Mouse (Mus musculus) WW6 (cell line): ENCODE measurements around the gene Sgsm3.

Experiments
- DNase-seq: peaks from one replicate; pipeline ENCODE4 v3.0.0-alpha.2; 2013; ENCODE audit warnings: low read depth, low spot score

The Sgsm3 gene

DNA sequence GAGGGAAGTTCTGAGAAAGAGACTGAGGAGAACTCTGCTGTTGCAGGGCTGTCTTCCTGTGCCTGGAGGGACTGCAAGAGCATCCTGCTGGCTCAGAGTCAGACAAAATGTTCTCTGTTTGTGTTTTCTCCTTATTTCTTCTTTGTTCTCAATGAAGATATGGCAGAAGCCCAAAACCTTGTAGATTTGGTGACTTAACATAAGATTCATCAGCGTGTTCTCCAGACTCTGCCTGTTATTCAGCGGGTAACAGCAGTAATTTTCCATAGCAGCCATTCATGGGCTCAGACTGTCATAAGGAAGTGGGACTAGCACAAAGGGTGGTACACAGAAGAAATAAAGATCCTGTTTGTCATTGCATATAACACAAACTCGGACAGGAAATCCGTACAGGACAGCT lies 2.0 kb downstream of the Sgsm3 start:
- no peak for DNase-seq

DNA sequence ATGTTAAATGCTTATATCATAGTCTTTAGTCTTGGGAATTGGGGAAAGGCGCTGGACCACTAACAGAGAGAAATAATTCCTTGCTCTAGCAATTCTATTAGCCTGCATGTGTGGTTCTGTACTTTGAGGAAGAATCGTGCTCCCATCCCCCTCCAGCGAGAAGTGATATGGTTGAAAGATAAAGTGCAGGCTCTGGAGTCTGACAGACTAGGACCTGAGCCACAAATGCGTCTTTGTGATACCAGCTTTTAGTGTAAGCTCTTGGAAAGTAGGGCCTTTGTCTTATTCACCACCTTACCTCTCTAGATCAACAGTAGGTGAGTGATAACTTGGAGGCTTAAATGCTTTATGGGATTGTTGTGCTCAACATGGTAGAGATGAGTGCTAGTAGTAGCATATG lies 3.6 kb downstream of the Sgsm3 start:
- no peak for DNase-seq

DNA sequence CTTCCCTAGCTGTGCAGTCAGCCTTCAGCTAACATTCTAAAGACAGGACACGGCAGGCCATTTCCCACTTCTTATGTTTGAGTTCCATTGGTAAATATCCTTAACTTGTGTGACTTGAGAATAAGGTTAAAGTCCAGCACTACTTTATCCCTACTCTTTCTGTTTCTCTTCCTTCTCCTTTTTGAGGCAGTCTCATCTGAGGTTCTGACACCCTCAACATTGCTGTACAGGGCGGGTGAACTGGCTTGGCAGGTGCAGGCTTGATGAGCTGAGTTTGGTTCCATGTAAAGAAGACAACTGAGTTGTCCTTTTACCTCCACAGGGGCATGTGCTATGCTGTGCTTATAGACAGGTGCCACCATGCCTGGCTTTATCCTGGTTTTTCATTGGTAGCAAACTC lies 5.7 kb downstream of the Sgsm3 start:
- no peak for DNase-seq

DNA sequence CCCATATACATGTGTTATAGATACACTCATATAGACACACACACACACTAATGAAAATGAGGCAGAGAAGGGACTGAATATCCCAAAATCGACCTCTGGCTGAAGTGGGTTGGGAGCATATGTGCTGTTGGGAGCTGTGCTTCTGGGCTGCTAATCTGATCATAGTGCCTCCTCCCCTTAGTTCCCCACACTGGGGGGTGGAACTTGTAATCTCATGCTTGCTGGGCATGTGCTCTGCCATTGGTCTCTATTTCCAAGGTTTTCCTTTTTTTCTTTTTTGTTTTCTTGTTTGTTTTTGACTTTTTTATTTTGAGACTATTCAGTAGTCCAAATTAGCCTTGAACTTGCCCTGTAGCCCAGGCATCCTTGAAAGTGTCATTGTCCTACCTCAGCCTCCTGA lies 10.8 kb downstream of the Sgsm3 start:
- no peak for DNase-seq

DNA sequence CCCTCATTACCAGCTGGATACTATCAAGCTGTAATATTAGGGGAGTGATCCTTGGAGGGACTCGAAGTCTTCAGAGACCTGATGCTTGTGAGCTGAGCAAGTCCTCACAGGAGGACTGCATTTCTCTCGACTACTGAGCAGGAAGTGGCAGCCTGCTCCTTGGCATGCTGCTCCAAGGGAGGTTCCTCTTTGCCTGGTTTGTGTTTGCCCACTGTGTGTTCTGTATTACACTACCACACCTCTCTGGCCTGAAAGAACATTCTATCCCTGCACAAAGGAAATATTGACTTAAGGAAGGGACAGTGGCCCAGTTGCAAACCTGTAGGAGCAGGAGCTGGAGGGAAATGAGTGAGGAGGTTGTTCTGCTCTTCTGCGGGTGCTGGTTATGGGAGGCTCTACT lies 12.1 kb downstream of the Sgsm3 start:
- DNase-seq: no peak

DNA sequence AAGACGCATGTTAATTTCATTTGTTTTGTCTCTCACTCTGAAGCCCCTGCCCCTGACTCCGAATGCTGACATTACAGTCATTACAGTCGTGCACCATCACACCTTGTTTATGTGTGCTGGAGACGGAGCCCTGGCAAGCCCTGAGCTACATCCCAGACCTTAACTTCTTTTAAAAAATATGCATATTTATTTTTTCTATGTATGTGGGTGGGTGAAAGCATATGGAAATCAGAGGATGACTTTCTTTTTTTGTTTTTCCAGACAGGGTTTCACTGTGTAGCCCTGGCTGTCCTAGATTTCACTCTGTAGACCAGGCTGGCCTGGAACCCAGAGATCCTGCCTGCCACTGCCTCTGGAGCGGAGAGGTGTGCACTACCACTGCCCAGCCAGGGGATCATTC lies 17.4 kb downstream of the Sgsm3 start:
- DNase-seq: no peak

DNA sequence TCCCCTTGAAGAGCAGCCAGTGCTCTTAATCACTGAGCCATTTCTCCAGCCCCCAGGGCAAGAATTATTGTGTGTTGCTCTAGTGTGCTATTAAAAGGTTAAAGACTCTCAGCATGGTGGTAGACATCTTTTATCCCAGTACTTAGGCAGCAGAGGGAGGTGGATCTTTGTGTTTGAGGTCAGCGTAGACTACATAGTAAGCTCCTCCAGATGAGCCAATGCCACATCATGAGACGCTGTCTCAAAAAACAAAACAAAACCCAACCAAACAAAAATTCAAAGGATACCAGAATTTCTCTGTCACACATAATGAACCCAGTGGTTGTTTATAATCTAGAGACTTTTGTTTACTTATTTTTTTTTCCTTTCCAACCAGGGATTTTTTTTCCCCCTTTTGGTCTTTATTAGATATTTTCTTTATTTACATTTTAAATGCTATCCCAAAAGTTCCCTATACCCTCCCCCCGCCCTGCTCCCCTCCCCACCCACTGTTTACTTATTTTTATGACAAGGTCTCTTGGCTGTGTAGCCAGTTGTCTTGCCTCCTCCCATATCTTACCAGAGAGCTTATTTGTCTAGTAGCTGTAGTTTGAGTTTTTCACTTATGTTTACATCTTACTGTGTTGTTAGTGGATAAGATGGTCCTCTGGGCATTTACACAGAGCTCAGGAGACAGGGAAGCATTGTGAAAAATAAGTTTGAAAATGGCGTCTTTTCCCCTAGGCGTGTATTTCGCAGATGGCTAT lies 18.7 kb downstream of the Sgsm3 start:
- DNase-seq: no peak

DNA sequence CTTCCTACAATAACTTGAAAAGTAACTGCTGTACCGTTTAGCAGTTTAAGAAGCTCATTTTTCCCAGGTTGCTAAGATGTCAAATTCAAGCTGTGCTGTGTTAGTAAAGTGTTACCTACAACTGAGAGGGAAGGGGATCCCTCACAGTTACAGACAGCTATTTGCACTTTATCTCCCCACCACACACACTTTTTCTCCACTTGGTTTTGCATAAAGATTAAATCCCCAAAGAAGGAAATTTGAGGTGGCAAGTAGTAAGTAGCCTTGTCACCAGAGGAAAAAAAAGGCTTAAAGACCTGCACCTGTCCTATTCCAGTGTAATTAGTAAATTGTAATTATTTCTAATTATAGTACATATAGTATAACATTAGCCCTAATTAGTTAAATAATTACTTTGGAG lies 19.5 kb downstream of the Sgsm3 start:
- DNase-seq: no peak

DNA sequence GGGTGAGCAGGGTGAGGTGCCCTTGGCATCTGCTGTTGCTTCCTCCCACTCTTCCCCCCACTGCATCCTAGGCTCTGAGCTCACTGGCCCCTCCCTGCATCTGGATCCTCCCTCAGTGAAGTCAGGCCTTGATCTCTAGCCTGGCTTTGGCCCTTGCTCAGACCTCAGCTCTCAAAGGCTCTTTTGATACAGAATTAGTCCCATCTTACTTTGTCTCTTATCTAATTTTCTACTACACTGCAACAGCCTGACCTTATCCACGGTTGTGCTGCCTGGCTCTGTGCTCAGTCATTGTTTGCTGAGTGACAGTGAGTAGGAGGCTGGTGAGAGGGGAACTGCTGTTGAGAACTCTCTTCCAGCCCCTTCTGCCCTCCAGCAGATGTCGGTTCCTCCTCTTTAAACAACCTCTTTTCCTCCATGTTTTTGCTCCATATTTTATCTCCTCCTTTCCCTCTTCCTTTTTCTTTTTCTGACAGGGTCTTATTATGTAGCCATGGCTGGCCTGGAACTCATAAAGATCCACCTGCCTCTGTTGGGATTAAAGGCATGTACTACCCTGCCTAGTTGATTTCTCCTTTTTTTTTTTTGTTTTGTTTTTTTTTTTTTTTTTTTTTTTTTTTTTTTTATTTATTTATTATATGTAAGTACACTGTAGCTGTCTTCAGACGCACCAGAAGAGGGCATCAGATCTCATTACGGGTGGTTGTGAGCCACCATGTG lies 23.0 kb downstream of the Sgsm3 start:
- DNase-seq: no peak

DNA sequence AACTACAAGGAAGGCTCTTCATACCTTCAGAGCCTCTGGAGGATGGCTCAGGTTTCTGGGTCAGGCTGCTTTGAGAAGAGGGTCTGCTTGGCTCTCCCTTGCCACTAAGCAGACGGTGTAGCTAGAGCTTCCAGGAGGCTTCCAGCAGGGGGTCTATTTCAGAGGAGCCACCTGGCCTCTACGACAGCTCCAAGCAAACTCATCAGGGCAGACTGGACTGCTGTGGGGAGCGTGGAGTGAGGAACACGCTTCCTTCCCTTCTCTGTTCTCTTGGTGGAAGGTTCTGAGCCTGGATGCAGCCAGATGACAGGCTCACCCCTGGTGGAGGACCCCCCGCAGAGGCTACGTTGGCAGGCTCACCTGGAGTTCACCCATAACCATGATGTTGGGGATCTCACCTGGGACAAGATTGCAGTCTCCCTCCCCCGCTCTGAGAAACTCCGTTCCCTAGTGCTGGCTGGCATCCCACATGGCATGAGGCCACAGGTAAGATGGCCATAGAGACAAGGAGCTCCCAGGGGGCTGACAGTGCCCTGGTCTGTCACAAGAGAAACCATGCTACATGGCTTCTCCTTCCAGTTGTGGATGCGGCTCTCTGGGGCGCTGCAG lies 28.7 kb downstream of the Sgsm3 start:
- DNase-seq: no peak

DNA sequence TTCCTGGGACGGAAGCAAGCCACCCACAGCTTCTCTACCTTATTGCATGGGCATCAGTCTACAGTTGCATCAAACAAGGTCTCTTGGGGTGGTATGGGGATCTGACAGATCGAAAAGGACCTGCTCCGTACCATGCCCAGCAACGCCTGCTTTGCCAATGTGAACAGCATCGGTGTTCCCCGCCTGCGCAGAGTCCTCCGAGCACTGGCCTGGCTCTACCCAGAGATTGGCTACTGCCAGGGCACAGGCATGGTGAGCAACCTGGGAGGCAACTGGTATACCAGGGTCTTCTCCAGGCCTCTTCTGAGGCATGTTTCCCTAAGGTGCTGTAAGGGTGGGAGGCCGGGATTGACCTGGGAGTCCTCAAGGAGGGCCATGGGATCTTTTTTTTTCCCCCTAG lies 29.8 kb downstream of the Sgsm3 start:
- DNase-seq: no peak

DNA sequence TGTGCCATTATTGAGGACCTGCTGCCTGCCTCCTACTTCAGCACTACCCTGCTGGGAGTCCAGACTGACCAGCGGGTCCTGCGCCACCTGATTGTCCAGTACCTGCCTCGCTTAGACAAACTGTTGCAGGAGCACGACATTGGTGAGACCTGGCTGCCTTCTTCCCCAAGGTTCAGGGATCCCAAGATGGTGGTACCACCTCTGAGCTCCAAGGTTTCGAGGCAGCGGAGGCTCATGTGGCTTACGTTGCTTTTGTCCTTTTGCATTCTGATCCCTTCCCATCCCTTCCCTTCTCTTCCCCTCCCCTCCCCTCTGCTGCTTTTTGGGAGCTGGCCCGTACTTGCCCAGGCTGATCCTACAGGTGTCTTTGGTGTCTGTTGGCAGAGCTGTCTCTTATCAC lies 30.3 kb downstream of the Sgsm3 start:
- DNase-seq: no peak

DNA sequence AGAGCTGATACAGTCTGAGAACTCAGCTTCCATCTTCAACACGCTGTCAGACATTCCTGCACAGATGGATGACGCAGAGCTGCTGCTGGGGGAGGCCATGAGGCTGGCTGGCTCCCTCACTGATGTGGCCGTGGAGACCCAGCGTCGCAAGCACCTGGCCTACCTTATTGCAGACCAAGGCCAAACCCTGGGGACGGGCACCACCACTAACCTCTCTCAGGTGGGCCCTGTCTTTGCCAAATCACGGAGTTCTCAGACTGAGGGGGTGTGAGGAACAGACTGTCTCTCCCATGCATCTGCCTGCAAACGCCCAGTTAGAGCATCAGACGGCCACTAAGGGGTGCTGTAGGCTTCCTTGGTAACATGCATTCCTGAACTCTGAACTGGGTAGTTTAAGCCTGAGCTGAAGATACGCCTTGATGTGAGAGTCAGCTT lies 31.1 kb downstream of the Sgsm3 start:
- DNase-seq: peak; percentile 48

DNA sequence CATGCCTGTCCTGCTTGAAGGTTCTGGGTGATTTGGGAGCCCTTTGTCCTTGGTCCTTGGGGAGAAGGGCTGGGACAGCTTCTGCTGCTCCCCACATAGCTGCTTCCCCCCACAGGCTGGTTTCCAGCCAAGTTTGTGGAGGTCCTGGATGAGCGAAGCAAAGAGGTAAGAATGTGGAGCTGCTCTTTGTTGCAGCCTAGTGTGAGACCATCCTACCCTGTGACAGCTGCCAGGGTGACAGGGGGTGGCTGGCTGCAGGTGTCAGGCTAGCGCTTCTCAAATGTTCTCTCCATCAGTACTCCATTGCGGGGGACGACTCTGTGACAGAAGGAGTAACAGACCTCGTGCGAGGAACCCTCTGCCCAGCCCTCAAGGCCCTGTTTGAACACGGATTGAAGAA lies 32.5 kb downstream of the Sgsm3 start:
- no peak for DNase-seq

DNA sequence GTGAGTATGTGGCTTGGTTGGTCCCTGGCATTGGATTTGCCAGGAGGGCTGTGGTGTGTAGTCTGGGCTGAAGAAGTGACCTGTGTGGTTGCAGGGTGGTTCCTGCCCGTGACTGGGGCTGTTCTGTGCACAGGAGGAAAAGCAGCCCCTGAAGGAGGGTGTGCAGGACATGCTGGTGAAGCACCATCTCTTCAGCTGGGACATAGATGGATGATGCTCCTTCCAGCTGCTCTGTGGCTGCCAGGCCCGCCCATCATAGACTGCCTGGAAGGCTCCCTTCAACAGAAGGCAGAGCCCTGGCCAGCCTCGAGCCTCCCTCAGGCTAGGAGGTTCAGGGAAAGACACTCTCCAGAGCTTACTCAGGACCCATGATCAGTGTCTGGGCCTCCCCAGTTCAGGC lies 34.0 kb downstream of the Sgsm3 start:
- no peak for DNase-seq

DNA sequence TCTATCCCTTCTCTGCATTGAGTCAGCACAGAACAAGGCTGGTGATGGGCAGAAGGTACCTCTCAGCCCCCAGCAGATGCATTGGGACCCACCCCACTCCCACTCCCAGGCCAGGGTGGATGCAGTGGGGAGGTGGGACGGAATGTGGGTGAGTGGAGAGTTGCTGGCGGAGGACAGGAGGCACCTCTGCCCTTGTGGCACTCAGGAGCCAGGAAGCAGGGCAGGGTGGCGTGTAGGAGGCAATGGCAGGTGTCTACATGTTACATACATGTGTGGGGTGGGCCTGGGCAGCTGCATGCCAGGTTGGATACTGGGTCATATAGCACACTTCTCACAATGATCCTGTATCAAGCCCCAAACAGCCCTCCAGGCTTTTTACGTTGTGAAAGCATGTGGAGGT lies 34.8 kb downstream of the Sgsm3 start:
- DNase-seq: no peak

DNA sequence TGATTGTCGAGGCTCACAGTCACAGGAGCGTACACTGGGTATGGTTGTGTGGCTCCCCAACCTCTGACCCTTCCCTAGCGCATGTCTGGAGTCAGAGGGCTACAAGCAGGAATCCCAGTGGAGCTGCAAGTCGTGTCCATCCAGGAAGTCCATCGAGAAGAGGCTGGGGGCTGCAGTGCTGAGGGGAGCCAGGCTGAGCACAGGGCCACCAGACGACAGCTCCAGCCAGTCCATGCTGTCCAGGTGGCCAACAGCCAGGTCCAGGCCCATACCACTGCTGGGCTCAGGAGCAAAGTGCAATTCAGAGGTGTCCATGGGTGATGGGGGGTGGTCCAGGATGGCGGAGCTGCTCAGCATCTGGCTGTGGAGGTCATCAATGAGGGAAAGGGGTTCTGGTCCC lies 35.6 kb downstream of the Sgsm3 start:
- no peak for DNase-seq

DNA sequence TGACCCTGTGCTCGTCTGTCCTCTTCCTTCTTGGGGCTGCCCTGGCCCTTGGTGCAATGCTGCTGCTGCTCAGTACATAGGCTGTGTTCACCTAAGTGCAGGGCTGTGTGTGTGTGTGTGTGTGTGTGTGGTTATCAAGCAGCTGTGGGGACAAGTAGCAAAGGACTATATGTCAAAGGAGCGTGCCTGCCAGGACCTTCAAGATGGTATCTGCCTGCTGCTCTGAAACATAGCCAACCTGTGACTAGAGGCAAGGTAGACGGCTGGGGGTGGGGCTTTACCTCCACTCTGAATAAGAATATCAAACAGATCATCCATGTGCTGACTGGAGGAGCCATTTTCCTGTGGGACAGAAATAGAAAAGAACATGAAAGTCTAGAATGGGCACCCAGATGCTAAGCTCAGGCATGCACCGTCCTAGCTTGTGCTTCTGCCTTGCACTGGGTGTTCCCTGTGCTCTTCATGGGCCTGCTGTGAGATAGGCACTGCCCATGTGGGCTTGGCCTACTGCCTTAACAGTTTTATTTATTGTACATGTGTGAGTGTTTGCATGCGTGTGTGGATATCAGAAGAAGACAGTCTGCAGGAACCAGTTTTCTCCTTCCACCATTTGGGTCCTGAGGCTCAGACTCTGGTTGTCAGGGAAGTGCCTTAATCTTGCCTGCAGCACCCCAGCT lies 37.6 kb downstream of the Sgsm3 start:
- no peak for DNase-seq

DNA sequence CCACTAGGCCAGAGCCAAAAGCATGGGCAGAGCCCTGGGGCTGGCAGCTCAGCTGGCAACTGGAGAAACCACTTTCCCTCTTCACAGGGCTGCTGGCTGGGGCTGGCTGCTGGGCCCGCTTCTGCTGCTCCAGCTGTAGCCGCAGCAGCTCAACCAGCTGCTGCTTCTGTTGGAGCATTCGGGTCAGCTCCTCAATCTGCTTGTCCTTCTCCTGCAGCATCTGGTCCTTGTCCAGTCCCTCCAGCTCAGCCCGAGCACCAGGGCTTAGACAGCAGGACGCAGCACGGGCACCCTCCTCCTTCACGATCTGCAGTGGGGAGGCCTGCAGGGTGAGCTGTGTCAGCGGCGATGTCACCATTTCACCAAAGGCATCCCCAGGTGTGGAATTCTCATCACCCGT lies 38.9 kb downstream of the Sgsm3 start:
- no peak for DNase-seq

DNA sequence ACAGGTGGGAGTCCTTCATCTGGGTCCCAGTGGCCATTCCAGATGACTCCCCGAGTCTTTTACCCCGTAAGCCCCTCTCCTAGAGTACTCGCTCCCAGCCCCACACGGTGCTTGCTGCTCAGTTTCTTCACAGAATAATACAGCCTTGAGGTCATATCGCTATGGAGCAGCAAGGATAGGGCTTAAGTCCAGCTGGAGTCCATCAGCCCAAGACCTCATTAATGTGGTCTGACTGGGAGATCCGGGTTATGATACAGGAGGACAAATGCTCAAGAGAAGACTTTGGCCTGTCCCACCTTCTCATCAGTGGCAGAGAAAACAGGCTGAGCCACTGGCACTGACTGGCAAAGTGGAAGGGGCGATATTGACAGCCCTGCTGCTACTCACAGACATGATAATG lies 39.7 kb downstream of the Sgsm3 start:
- DNase-seq: no peak

DNA sequence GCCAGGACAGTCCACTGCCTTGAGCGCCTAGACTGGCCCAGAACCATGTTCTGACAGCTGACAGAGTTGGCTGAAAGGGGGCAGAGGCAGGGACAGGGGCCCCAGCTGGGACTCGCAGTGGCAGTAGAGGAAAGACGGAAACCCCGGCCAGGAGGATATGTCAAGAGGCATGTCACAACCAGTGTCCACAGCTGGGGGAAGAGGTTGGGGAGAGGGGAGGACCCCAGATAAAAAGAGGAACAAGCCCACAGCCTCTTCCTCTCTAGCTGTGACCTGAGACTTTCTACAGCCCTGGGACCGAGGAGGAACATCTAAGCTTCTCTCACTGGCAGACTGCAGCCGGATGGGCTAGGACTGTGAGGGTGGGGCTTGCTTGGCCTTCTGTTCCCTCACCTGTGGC lies 43.8 kb downstream of the Sgsm3 start:
- no peak for DNase-seq

DNA sequence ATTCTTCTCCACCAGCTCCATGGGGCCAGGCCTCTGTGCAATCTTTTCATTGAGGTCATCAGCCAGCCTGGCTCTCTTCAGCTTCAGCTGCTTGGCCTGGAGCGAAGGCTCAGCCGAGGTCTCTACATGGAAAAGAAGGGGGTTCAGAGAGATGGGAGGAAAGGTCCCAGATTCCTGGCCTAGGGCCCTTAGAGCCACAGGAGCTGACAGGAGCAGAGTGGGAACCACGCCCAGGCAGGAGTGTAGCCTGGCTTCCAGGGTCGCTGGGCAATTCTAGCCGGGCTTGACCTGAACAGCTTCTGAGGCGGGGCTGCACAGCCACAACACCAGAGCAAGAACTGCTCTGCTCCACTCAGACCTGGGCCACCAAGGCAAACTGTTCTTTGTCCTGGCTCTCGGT lies 44.9 kb downstream of the Sgsm3 start:
- no peak for DNase-seq

DNA sequence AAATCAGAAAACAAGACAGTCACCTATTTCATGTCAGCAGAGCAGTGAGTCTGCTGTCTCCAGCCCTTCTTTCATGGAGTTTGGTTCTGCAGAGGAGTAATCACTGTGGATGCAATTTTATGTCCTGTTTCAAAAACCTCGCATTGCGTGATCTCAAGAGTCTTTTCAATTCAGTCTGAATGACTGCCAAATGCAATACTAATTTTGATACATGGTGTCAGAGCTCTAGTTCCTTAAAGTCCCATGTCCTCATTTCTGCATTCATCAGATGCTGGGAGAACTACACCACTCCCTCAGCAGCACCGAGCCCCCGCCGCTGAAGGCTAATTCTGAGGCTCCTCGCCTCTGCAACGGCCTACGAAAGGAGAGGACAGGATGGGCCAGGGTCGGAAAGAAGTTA lies 46.3 kb downstream of the Sgsm3 start:
- no peak for DNase-seq
